Mouse (Mus musculus) neural tube, embryonic 13.5 days (tissue): ENCODE measurements around the gene Bend3. TPM values are rescaled to one million over a fixed set of nuclear protein-coding genes. Genes with fewer than 3 reads are reported as not detected.
"Not testable (repeated sequence)": the region's sequence is repeated elsewhere in the genome, so short reads cannot be mapped to it uniquely, and the experiment has no call there.

Experiments
- ATAC-seq: fragments of 200-750 bp; cut with Nextera tagmentation; 2 replicates; pipeline ENCODE4 v1.8.0; 2017; ENCODE audit warnings: low read depth, mild to moderate bottlenecking, moderate TSS enrichment, moderate library complexity
- H3K27ac ChIP-seq: fragments of 300-500 bp; sonication (generic); replicated peaks from 2 replicates; pipeline ENCODE4 v1.5.1; 2015; ENCODE audit warnings: moderate library complexity, mild to moderate bottlenecking, inconsistent platforms
- H3K27me3 ChIP-seq: fragments of 300-500 bp; sonication (generic); 2 replicates; pipeline ENCODE4 v1.6.1; 2015; ENCODE audit warnings: mild to moderate bottlenecking, inconsistent platforms
- H3K36me3 ChIP-seq: fragments of 300-500 bp; sonication (generic); 2 replicates; pipeline ENCODE4 v1.6.1; 2015; ENCODE audit warnings: mild to moderate bottlenecking, inconsistent platforms
- H3K4me1 ChIP-seq: fragments of 300-500 bp; sonication (generic); replicated peaks from 2 replicates; pipeline ENCODE4 v1.6.1; 2015; ENCODE audit warnings: inconsistent platforms
- H3K4me2 ChIP-seq: fragments of 300-500 bp; sonication (generic); 2 replicates; pipeline ENCODE4 v1.6.1; 2015; ENCODE audit warnings: inconsistent platforms, mild to moderate bottlenecking, moderate library complexity
- H3K4me3 ChIP-seq: fragments of 300-500 bp; sonication (generic); 2 replicates; pipeline ENCODE4 v1.5.1; 2015; ENCODE audit warnings: mild to moderate bottlenecking, inconsistent platforms
- H3K9ac ChIP-seq: fragments of 300-500 bp; sonication (generic); 2 replicates; pipeline ENCODE4 v1.6.1; 2015; ENCODE audit warnings: moderate library complexity, mild to moderate bottlenecking, inconsistent platforms
- H3K9me3 ChIP-seq: fragments of 300-500 bp; sonication (generic); 2 replicates; pipeline ENCODE4 v1.6.1; 2016; ENCODE audit warnings: inconsistent platforms
- WGBS: fragments of 180-500 bp; shearing (Covaris S2); methylation state at CpG from one replicate; pipeline ENCODE4 v1.1.7; 2015; 5-methylcytosine and 5-hydroxymethylcytosine counted together
- polyA plus RNA-seq: library from polyadenylated mRNA; unstranded; fragments of >200 nt; fragmentation: Nextera tagmentation; extraction: Ambion mirVana; gene quantifications from 2 replicates; pipeline ENCODE4 v1.2.1, GENCODE M21; 2015

The Bend3 gene
- polyA plus RNA-seq, 1 experiment from 2014 or later, result 3.0 TPM

- WGBS, result 93% methylated on average over 10 of the region's 10 CpGs
- no peak for ATAC-seq
- Histone ChIP-seq H3K4me2 (no peak overlapping the region), H3K27me3 (no peaks in the 10 kb centered on the region), H3K36me3 (peaks cover 57% of the 10 kb centered on the region), H3K27ac (no peak overlapping the region), H3K4me1 (no peaks in the 10 kb centered on the region; the same call in 1 of the 2 replicates), H3K9ac (no peak overlapping the region), H3K4me3 (no peak overlapping the region), H3K9me3 (no peaks in the 10 kb centered on the region)
Measured at GRCm38 (mm10) chr10:43512976-43513375, 34.3 kb downstream of the Bend3 start.

GRCm38 (mm10) chr10:43516992-43517660 lies 38.5 kb downstream of the Bend3 start:
- no peaks in the 10 kb centered on the region for H3K9me3 ChIP-seq
- no peak overlapping the region for H3K4me2 ChIP-seq
- no peak overlapping the region for H3K27ac ChIP-seq
- H3K4me3 ChIP-seq, result no peak overlapping the region
- no peak for ATAC-seq
- 78% methylated on average over 6 of the region's 6 CpGs for WGBS
- no peaks in the 10 kb centered on the region; the same call in 1 of the 2 replicates for H3K4me1 ChIP-seq
- H3K36me3 ChIP-seq, result peaks cover 24% of the 10 kb centered on the region
- no peaks in the 10 kb centered on the region for H3K27me3 ChIP-seq
- H3K9ac ChIP-seq, result no peak overlapping the region

- no peak for ATAC-seq
- Histone ChIP-seq H3K9ac (no peak overlapping the region), H3K4me3 (no peak overlapping the region), H3K4me2 (no peak overlapping the region), H3K36me3 (peaks cover 20% of the 10 kb centered on the region), H3K27me3 (no peaks in the 10 kb centered on the region), H3K9me3 (no peaks in the 10 kb centered on the region), H3K4me1 (no peaks in the 10 kb centered on the region; the same call in 1 of the 2 replicates), H3K27ac (no peak overlapping the region)
- WGBS, result 71% methylated on average over 4 of the region's 4 CpGs
Measured at GRCm38 (mm10) chr10:43517836-43518235, 39.2 kb downstream of the Bend3 start.

GRCm38 (mm10) chr10:43518368-43518767 lies 39.7 kb downstream of the Bend3 start:
- Histone ChIP-seq H3K27me3 (no peaks in the 10 kb centered on the region), H3K4me2 (no peak overlapping the region), H3K27ac (no peak overlapping the region), H3K9ac (no peak overlapping the region), H3K36me3 (peaks cover 15% of the 10 kb centered on the region; the same call in 1 of the 2 replicates), H3K4me1 (no peaks in the 10 kb centered on the region; the same call in 1 of the 2 replicates), H3K9me3 (no peaks in the 10 kb centered on the region), H3K4me3 (no peak overlapping the region)
- 73% methylated on average over 13 of the region's 13 CpGs for WGBS
- ATAC-seq, result no peak

- Histone ChIP-seq H3K36me3 (peaks cover 10% of the 10 kb centered on the region; the same call in 1 of the 2 replicates), H3K4me1 (no peaks in the 10 kb centered on the region; the same call in 1 of the 2 replicates), H3K9ac (no peak overlapping the region), H3K27ac (no peak overlapping the region), H3K9me3 (no peaks in the 10 kb centered on the region), H3K4me2 (no peak overlapping the region), H3K27me3 (no peaks in the 10 kb centered on the region), H3K4me3 (no peak overlapping the region)
- 90% methylated on average over 2 of the region's 2 CpGs for WGBS
- no peak for ATAC-seq
Measured at GRCm38 (mm10) chr10:43519977-43520376, 41.3 kb downstream of the Bend3 start.

DNA sequence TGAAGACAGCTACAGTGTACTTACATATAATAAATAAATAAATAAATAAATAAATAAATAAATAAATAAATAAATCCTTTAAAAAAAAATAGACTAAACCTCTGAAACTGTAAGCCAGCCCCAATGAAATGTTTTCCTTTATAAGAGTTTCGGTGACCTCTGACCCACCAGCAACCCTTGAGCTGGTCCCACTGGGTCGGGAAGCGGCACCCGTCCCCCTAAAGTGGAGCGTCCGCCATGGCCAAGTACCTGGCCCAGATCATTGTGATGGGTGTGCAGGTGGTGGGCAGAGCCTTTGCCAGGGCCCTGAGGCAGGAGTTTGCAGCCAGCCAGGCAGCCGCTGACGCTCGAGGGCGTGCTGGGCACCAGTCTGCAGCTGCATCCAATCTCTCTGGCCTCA lies 45.3 kb downstream of the Bend3 start, which contains the start of gene Gm9803:
TSS of gene Gm9803 (plus strand) at position 154 of the 400 bp plus-strand sequence.
- not testable (repeated sequence) for H3K27ac ChIP-seq, H3K9me3 ChIP-seq, H3K4me3 ChIP-seq, H3K27me3 ChIP-seq, ATAC-seq, H3K9ac ChIP-seq, H3K4me2 ChIP-seq
- WGBS, result 95% methylated on average over 10 of the region's 10 CpGs
- H3K36me3 ChIP-seq, result peaks cover 22% of the 10 kb centered on the region
- peaks cover 14% of the 10 kb centered on the region for H3K4me1 ChIP-seq

GRCm38 (mm10) chr10:43527283-43528269 lies 48.9 kb downstream of the Bend3 start:
- Histone ChIP-seq H3K4me2 (no peak overlapping the region), H3K27ac (peak overlapping the region; percentile 79), H3K9ac (peak overlapping the region; percentile 57), H3K4me1 (peaks cover 14% of the 10 kb centered on the region), H3K27me3 (no peaks in the 10 kb centered on the region), H3K9me3 (no peaks in the 10 kb centered on the region), H3K36me3 (peaks cover 58% of the 10 kb centered on the region), H3K4me3 (no peak overlapping the region)
- WGBS, result 34% methylated on average over 15 of the region's 15 CpGs
- peak; percentile 64 for ATAC-seq

GRCm38 (mm10) chr10:43534382-43534781 lies 55.8 kb downstream of the Bend3 start:
- Histone ChIP-seq H3K36me3 (peaks cover 53% of the 10 kb centered on the region), H3K27me3 (no peaks in the 10 kb centered on the region)

GRCm38 (mm10) chr10:43537652-43538051 lies 59.0 kb downstream of the Bend3 start:
- H3K4me1 ChIP-seq, result peaks cover 18% of the 10 kb centered on the region
- 94% methylated on average over 7 of the region's 7 CpGs for WGBS
- no peak overlapping the region for H3K9ac ChIP-seq
- H3K9me3 ChIP-seq, result no peaks in the 10 kb centered on the region
- H3K27ac ChIP-seq, result no peak overlapping the region
- ATAC-seq, result no peak
- H3K4me2 ChIP-seq, result no peak overlapping the region
- no peak overlapping the region for H3K4me3 ChIP-seq
- no peaks in the 10 kb centered on the region for H3K27me3 ChIP-seq
- peaks cover 21% of the 10 kb centered on the region for H3K36me3 ChIP-seq

More at GRCm38 (mm10) chr10:43534382-43534781, 55.8 kb downstream of the Bend3 start:
- no peak overlapping the region for H3K4me2 ChIP-seq
- H3K9ac ChIP-seq, result no peak overlapping the region
- ATAC-seq, result no peak
- no peak overlapping the region for H3K27ac ChIP-seq
- H3K4me1 ChIP-seq, result peaks cover 6% of the 10 kb centered on the region; the same call in 1 of the 2 replicates
- H3K9me3 ChIP-seq, result no peaks in the 10 kb centered on the region
- WGBS, result 97% methylated on average over 1 of the region's 1 CpGs
- no peak overlapping the region for H3K4me3 ChIP-seq

DNA sequence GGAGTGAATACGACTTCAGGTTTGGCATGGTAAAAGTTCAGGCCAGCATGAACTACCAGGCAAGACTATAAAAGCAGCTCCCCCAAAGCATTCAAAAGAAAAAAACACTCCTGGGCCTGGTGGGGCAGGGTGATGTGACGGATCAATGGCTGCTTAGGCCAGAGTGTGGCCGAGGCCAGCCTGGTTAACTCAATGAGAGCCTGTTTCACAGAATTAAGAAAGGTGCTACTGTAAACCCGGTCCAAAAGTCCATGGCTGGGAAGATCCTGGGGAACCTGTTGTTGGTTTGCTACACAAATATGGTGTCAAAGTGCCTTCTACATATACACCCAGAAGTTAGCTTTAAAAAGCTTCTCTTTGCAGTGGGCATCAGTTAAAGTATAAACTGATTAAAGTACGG lies 60.2 kb downstream of the Bend3 start:
- Histone ChIP-seq H3K36me3 (peaks cover 16% of the 10 kb centered on the region; the same call in 1 of the 2 replicates), H3K27ac (no peak overlapping the region), H3K4me1 (peaks cover 15% of the 10 kb centered on the region), H3K9ac (no peak overlapping the region), H3K27me3 (no peaks in the 10 kb centered on the region), H3K4me2 (no peak overlapping the region), H3K4me3 (no peak overlapping the region), H3K9me3 (no peaks in the 10 kb centered on the region)
- 94% methylated on average over 5 of the region's 5 CpGs for WGBS
- no peak for ATAC-seq

- peak overlapping the region; percentile 95 for H3K9ac ChIP-seq
- H3K4me1 ChIP-seq, result peaks cover 15% of the 10 kb centered on the region
- no peak for ATAC-seq
- H3K27ac ChIP-seq, result no peak overlapping the region
- WGBS, result 23% methylated on average over 12 of the region's 12 CpGs
- peaks cover 16% of the 10 kb centered on the region; the same call in 1 of the 2 replicates for H3K36me3 ChIP-seq
- H3K4me3 ChIP-seq, result peak overlapping the region; percentile 90
- peak overlapping the region; percentile 69 for H3K4me2 ChIP-seq
- H3K9me3 ChIP-seq, result no peaks in the 10 kb centered on the region
- H3K27me3 ChIP-seq, result no peaks in the 10 kb centered on the region
Measured at GRCm38 (mm10) chr10:43539746-43540310, 61.2 kb downstream of the Bend3 start.
